Mouse (Mus musculus): ENCODE data around the gene Fat3.

DNA sequence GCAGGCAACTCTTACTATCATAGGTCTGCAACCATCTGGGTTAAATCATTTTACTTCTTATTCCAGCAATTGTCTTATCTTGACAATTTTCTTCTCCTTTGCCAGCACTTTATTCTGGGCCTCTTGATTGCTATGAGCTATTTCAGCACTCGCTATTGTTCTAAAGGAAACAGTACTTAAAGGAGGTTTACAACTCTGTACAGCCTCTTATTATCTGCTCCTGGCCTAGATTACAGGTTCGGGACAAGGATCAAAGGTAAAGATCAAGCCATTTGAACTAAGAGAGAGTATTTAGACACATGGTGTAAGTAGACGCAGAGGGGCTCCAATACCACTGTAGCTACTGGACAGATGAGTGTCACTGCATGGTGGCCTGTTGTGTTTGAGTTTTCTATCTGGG is 463.7 kb downstream of the Fat3 start:
- TF ChIP-seq CTCF (IDR thresholded peaks at IDR 0.05; ENCODE audit: control insufficient read depth, insufficient read depth, low read length) = no peak
- no peak for TF ChIP-seq POLR2A (IDR thresholded peaks at IDR 0.05; ENCODE audit: borderline replicate concordance, control insufficient read depth, low read depth, low read length)

Measured in bone marrow, adult 2 months (tissue).